Mouse (Mus musculus) urinary bladder, postnatal 36 days (tissue): ENCODE data around the gene Lin7c.
"Not testable (repeated sequence)": the region's sequence is repeated elsewhere in the genome, so short reads cannot be mapped to it uniquely, and the experiment has no call there.

Experiments
- DNase-seq, 2 experiments: peaks; one replicate each; pipeline ENCODE4 v3.0.0; 2022; ENCODE audit warnings: low spot score in 2 of 2, mixed read lengths in 1 of 2

Gene Lin7c

GRCm38 (mm10) chr2:109890597-109890996, at the start of gene Lin7c:
Gene Lin7c (plus strand): TSS chr2:109890853.
- peak; percentile 91 to 94 for DNase-seq

- DNase-seq, result no peak
Measured at GRCm38 (mm10) chr2:109846401-109846800, 44.3 kb upstream of the Lin7c start.

GRCm38 (mm10) chr2:109848305-109848704, 42.3 kb upstream of the Lin7c start:
- DNase-seq, result no peak

- no peak for DNase-seq
Measured at GRCm38 (mm10) chr2:109848715-109849114, 41.9 kb upstream of the Lin7c start.

GRCm38 (mm10) chr2:109855601-109856000, 35.1 kb upstream of the Lin7c start:
- DNase-seq, result no peak

DNA sequence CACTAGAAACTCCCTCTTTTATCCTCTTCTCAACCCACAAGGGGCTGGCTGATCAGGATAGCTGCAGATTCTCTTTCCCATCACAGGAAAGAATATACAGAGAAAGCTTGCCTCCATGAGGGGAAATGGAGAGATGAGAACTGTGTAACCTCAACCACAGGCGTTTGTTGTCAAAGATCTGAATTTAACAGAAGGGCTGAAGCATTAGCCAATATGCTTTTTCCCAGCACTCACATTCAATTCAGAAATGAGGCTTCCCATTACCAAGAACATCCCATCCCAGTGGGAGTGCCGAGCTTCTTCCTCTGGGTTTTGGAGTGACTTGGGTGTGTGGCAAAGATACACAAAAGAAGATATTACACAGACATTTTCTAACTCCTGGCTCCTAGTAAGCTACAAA, 31.0 kb upstream of the Lin7c start:
- no peak for DNase-seq

GRCm38 (mm10) chr2:109860832-109861231, 29.8 kb upstream of the Lin7c start:
- DNase-seq, result no peak

GRCm38 (mm10) chr2:109879429-109879828, 11.2 kb upstream of the Lin7c start:
- DNase-seq, result not testable (repeated sequence)

DNA sequence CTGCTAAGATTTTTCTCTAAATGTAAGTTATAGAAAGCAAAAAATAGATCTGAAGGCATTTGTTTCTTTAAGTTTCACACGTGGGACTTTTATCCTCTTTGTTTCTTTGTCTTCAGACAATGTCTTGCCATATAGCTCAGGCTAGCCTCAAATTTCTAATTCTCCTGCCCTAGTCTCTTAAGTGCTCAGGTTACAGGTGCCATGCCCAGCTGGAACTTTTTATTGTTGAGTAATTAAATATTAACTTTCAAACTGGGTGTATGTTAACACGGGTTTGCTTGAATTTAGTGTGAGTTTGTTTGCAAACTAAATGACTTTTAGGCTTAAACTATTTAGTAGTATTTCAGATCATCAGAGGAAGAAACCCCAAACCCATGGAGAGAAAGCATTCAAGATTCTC, 9.5 kb upstream of the Lin7c start:
- DNase-seq, result no peak

GRCm38 (mm10) chr2:109881625-109882024, 9.0 kb upstream of the Lin7c start:
- no peak for DNase-seq

DNA sequence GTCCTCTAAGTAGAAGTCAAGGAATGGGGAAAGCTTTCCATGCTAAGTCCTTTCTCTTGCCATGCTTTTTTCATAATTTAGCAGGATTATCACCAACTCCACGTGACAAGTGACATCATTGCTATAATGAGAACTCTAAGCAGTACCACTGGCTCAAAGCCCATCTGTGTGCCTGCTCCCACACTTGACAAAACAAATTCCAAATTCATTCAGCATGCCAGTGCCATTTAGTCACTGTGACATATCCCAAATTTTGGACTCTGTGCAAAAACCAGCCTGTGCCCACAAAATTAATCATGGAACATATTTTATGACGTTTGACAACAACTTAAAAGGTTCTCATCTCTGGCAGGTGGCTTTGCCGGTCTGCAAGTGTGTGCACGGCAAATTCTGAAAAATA, 6.5 kb upstream of the Lin7c start:
- DNase-seq, result no peak

DNA sequence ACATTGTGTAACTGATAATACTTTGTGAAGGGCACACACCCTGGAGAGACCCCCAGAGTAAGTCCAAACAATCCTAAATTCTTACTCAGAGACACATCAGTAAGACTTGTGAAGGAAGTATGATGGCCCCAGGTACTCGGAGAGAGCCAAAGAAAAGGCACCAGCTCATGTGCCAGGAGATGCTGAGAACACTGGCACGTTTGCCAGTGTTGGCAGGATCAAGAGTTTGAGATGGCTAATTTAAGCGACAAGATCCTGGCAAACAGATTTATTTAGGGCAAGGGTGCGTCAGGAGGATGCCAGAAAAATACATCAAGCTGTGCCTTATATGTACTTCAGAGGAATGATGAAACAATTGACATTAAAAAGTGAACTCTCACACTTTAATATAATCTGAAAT, 6.1 kb upstream of the Lin7c start:
- no peak for DNase-seq

- DNase-seq, result no peak
Measured at GRCm38 (mm10) chr2:109890068-109890467, 585 bp upstream of the Lin7c start.

DNA sequence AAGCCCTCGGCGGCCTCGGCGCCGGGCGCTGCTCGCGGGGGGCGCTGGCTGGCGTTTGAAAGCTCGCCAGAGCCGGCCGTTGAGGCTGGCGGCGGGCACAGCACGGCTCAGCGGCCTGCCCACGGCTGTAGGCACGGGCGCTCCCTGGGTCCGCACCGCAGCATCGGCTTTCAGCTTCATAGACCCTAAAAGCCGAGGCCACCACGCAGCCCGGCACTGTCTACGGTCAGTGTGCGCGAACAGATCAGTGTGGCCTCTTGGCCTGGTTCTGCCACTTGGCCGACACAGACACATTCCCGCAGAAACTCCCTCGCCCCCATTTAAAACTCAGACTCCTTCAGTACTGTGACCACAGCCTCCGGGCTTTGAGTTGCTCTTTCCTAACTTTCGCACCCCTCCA, 378 bp downstream of the Lin7c start:
- no peak for DNase-seq

DNA sequence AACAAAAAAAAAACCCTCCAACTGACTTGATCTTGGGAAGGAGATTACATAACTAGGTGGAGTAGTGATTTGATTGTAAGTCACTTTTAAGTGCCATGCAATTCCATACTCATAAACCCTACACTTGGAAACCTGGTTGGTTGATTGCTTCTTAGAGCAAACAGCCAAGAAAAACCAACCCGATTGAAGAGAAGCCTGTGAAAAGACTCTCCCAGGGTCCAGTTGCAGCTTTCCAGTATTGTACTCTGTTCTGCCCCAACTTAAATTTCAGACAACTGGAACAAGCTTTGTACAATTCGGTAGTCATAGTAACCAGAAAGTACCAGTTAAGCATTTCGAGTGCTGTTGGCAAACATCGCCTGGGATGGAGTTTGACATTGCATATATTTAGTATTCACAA, 818 bp downstream of the Lin7c start:
- DNase-seq, result no peak

DNA sequence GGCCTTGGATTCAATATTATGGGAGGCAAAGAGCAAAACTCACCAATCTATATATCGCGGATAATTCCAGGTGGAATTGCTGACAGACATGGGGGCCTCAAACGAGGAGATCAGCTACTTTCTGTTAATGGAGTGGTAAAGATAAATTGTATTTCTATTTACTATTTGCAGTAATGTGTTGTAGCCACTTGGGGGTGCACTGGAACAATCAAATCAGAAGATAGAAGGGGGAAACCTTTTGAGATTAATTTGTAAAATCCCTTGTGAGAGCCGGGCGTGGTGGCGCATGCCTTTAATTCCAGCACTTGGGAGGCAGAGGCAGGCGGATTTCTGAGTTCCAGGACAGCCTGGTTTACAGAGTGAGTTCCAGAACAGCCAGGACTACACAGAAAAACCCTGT, 5.7 kb downstream of the Lin7c start:
- no peak for DNase-seq

GRCm38 (mm10) chr2:109902869-109903268, 12.2 kb downstream of the Lin7c start:
- DNase-seq, result no peak

- DNase-seq, result peak; percentile 73 to 87
Measured at GRCm38 (mm10) chr2:109904171-109904821, 13.6 kb downstream of the Lin7c start.

DNA sequence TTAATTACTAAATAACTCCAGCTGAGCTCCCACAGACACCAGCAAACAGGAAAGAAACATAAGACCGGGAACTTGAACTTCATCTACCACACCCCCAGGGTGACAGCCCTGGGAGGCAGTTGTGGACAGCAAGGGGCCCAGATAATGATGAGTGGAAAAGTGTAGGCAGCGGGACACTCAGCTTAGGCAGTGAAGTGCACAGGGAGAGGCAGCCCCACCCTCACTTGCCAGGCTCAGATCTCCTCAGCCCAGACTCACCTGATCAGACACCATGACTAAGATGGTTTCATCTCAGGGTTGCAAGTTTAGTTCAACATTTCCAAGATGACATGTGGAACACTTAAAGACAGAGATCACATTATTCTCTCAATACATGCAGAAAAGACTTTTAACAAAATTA, 18.5 kb downstream of the Lin7c start:
- DNase-seq, result no peak

DNA sequence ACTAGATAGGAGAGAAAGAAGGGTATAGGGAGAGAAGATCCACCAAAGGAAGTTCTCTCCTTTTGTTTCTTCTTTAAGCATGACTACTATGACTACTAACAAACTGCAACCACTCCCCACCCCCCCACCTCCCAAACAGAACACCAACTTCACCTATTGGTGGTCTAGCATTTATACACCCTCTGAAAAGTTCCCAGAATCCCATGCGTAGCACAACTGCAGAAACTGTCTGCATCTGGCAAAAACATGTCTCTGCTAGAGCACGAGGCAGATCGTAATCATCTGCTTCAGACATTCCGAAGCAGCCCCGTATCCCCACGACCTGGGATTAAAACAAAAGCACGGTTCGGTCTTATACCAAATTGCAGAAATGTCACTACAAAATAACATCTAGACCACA, 21.6 kb downstream of the Lin7c start:
- DNase-seq, result no peak

DNA sequence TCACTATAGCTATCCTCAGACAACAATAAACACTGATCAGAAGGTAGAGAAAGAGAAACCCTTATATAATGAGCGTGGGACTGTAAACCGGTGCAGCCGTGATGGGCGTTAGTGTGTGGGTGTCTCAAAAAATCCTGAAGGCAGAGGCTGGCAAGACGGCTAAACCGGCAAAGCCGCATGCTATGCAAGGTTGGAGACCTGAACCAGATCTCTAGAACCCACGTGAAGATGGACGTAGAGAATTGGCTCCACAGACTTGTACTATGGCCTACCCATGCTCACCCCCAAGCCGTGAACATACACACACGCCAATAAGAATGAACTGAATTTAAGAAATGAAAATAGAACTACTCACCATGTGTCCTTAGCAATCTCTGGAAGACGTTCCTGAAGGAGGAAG, 22.1 kb downstream of the Lin7c start:
- DNase-seq, result no peak

- DNase-seq, result no peak
Measured at GRCm38 (mm10) chr2:109913241-109913640, 22.6 kb downstream of the Lin7c start.

DNA sequence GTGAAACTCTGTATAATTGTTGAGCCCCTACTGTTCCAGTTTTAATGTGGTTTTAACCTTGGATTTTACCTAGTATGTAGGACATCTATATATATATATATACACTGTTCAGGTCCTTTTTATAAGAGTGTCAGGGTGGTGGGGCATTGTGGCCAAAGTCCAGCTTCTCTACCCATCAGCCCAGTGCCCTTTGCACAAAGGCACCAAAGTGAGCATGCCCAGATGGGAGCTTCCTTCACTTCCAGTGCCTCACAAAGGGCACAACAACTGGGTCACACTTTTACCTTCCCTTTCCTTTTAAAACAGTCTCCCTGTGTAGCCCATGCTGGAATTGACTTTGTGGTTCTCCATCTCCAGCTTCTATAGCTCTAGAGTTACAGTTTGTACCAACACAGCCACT, 23.9 kb downstream of the Lin7c start:
- no peak for DNase-seq

GRCm38 (mm10) chr2:109916782-109917495, 26.3 kb downstream of the Lin7c start:
- DNase-seq, result no peak
